Mouse (Mus musculus): ENCODE data around the gene A930033H14Rik.

A930033H14Rik gene

GRCm38 (mm10) chr10:69212542-69213440, at the start of gene A930033H14Rik:
Gene A930033H14Rik (minus strand): TSS chr10:69213098.
- DNase-seq, result peak; percentile 83 to 88

GRCm38 (mm10) chr10:69259929-69260328, 47.0 kb upstream of the A930033H14Rik start:
- no peak for DNase-seq

GRCm38 (mm10) chr10:69259161-69259560, 46.3 kb upstream of the A930033H14Rik start:
- no peak for DNase-seq

GRCm38 (mm10) chr10:69258588-69258987, 45.7 kb upstream of the A930033H14Rik start:
- DNase-seq, result no peak

DNA sequence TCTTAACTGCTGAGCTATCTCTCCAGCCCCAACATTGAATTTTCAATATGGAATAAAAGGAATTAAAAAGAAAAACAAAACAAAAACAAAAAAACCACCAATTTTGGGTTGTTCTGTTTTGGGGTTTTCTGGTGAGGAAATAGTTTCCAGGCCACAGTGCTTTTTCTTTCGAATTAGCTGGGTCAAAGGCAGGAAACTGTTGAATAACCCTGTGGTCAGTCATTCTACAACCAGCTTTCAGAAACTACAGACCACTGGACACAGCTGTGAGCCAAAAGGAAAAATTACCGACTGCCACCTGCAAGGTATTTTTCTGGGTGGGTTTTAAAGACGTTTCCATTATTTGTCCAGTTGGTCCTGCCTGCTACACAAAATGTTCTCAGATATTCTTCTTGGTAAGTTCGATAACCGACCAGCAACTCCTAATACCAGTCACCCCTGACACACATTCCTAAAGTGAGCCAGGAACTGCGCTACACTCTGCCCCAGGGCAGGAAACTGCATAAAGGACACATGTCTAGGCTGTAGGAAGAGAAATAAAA, 44.8 kb upstream of the A930033H14Rik start:
- no peak for DNase-seq

- no peak for DNase-seq
Measured at GRCm38 (mm10) chr10:69255594-69255993, 42.7 kb upstream of the A930033H14Rik start.

DNA sequence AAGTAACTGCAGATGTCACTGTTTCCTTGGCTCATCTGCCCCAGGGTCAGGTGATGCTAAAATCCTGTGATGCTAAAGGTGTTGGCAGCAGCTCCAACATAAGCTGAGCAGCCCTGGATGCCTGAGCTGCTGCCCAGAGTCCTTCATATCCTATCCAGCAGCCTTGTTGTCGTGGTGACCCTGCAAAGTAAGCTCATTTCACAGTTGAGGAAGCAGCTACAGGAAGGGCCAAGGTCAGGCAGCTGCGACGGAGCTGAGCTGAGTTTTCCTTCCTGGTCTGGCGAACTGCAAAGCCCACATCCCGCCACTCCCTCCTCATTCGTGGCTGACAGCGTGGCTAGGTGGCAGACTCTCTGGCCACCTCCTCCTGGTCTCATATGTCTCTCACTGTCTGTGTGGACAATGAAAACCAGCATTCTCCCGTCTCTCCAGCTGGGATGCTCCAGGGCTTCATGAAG, 41.5 kb upstream of the A930033H14Rik start:
- peak; percentile 49 to 51 for DNase-seq

- DNase-seq, result no peak
Measured at GRCm38 (mm10) chr10:69253686-69254080, 40.8 kb upstream of the A930033H14Rik start.

DNA sequence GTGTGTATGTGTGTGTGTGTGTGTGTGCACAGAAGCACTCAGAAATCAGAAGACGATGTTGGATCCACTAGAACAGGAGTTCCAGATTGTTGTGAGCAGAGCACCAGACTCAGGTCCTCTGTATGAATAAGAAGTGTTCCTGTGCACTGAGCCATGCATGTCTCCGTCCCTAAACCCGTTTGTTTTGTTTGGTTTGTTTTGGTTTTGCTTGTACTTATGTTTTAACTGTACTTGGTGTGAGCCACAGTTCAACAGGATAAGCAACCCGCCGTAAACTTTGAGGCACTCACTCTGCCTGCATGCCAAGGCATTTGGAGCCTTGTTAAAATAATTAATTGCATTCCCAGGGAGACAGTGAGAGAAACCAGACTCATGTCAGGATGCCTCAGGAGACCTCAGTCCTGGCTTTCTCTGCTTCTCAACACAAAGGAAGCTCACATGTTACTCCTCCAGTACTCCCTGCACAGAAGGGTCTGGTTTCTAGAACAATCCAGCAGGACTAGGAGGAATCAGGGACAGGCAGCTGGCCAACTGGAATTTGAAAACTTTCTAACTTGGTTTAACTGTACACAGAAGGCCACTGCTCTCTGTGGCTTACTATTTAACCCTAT, 40.3 kb upstream of the A930033H14Rik start:
- no peak for DNase-seq

DNA sequence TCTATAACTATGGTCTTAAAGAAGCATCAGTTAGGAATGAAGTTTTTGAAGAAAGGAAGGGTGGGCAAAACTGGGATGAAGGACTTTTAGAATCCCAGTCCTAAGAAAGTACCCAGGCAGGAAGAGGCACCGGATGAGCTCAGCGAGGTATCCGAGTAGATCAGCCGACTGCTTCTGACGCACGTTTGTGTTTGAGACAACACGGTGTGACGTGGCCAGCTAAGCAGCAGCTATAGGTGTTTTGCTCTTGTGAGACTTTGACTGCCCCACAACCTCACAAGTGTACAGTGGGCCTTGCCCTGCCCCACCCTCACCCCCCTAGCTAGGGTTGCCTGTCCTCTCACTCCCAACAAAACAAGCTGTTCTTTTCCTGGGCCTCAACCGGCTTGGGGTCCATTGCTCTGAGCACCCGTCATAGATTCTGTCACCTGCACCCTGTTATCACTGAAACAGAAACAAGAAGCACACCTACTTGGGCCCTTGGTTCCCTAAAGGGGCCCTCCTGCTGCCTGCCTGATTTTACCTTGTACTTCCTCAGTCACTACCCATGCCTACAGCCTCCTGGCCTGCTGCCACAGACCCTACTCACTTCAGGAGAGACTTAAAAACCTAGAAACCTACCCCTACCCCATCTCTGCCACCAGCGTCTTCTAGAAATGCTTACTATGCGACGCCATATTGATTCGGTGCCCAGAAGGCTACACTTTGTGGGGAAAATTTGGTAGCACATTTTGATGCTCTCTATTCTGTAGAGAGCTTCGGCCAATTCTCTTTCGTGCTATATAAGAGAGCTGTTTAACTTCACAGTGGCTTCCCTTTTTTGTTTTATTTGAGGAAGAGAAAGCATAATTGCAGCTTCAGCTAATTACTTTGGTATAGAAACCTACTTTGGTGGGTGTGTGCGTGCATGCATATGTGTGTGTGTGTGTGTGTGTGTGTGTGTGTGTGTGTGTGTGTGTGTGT, 39.5 kb upstream of the A930033H14Rik start:
- no peak for DNase-seq

DNA sequence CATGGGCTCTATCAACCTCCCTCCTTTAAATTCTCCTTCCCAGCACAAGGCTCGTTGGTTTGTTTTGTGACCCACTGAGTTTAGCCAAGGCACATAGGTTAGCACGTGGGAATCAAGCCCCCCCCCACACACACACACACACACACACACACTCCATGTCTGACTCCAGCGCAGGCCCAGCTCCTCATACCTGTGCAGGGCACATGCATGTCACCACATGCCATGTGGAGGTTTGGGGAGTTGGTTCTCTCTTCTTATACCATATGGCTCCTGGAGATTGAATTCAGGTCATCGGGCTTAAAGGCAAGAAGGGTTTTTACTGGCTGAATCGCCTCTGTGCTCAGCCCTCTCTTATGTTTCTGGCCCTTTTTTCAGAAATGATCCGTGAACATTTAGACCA, 38.4 kb upstream of the A930033H14Rik start:
- no peak for DNase-seq

- DNase-seq, result no peak
Measured at GRCm38 (mm10) chr10:69248261-69249160, 35.6 kb upstream of the A930033H14Rik start.

DNA sequence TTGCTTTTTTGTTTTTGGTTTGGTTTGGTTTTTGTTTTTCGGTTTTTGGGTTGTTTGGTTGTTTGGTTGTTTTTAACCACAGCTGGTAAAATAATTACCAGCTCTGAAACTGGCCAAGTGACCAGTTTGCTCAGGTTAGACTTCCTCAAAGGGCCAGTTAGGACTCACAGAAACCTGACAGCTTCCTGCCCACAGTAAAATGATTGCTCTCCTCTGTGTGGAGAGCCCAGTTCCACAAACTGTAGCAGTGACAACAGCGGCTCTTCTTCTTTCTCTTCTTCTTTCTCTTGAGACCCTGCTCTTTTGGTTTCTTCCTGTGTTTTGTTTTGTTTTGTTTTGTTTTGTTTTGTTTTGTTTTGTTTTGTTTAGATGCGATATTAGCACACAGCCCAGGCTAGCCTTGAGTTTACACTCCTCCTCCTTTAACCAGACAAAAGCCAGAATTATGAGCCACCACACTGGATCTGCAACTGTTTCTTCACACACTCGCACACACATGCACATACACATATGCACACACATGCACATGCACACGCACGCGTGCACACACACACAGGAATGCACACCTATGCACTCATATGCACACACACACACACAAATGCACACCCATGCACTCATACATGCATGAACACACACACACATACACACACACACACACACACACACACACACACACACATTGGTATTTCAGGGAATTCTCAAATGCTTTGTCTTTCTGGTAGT, 34.6 kb upstream of the A930033H14Rik start:
- no peak for DNase-seq

GRCm38 (mm10) chr10:69246762-69247161, 33.9 kb upstream of the A930033H14Rik start:
- no peak for DNase-seq

DNA sequence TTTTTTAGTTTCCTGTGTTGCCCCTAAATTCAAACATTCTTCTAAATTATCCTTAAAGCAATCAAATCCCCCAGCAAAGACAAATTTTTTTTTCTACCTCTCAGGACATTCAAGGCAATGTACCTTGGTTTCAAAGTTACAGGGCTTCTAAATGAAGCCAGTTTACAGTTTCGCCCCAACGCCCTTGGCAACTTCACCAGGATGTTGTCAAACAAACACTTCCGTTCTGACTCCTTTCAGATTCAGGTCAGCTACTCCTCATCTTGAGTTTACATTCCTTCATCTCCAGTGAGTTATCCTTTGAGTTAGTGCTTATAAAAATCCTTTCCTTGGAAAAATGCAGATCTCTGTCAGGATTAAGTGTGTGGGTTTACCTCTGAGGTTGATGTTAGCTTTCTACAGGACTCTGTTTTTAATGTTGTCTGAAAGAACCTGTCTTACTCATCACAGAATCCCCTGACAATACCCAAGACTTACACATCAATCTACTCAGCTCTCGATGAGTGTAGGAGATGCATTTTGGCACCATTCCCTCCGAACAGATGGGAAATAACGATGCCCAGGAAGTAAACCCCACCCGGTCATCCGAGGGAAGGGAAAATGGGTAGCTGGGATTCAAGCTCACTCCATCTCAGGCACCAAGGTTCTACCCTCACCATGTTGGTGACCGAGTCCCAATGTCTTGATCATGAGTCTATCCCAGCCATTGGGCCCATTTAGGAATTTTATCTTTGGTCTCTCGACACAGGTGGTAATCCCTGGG, 33.2 kb upstream of the A930033H14Rik start:
- DNase-seq, result peak; percentile 84 to 85

GRCm38 (mm10) chr10:69245151-69245550, 32.3 kb upstream of the A930033H14Rik start:
- no peak for DNase-seq

- no peak for DNase-seq
Measured at GRCm38 (mm10) chr10:69240530-69240929, 27.6 kb upstream of the A930033H14Rik start.

DNA sequence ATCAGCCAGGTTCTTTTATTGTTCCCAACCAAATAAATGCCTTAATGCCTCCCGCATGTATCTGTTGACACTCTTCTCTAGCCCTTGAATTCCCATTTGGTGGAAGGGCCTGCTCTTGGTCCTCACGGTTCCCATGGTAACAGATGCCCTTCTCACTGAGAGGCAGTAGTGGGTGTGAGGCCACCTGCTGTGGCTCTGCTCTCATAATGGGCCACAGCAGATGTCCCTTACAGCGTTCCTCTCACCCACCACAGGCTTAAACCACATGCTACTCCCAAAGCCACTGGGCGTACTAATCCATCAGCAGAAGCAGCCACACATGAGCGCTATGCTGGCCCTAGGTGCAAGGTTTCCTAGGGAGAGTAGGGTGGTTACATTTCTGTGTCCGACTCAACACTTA, 25.4 kb upstream of the A930033H14Rik start:
- peak; percentile 47 to 69 for DNase-seq

- DNase-seq, result peak; percentile 68 to 82
Measured at GRCm38 (mm10) chr10:69237781-69238180, 24.9 kb upstream of the A930033H14Rik start.

GRCm38 (mm10) chr10:69237185-69237584, 24.3 kb upstream of the A930033H14Rik start:
- peak; percentile 61 to 65 for DNase-seq

Measured in cerebellum, postnatal 10 days (tissue).